Mouse (Mus musculus) midbrain, embryonic 11.5 days (tissue): ENCODE measurements around the gene Cpm. TPM values are rescaled to one million over a fixed set of nuclear protein-coding genes. Genes with fewer than 3 reads are reported as not detected.
A peak's percentile ranks its signal among the peaks of the same experiment; 100 is the strongest.

Experiments
- ATAC-seq: fragments of 200-750 bp; cut with Nextera tagmentation; 2 replicates; pipeline ENCODE4 v1.8.0; 2017; ENCODE audit warnings: moderate TSS enrichment, moderate library complexity; ENCODE audit not compliant: low FRiP score
- DNase-seq: peaks from one replicate; pipeline ENCODE4 v3.0.0; 2015; ENCODE audit warnings: low spot score; ENCODE audit errors: missing footprints
- H3K27ac ChIP-seq: fragments of 300-500 bp; sonication (generic); 2 replicates; pipeline ENCODE4 v1.5.1; 2014; ENCODE audit warnings: low read depth, low read length
- H3K27me3 ChIP-seq: fragments of 300-500 bp; sonication (generic); 2 replicates; pipeline ENCODE4 v1.6.1; 2014; ENCODE audit warnings: mild to moderate bottlenecking, low read length, moderate library complexity, mixed read lengths; ENCODE audit not compliant: control insufficient read depth, insufficient read depth
- H3K36me3 ChIP-seq: fragments of 300-500 bp; sonication (generic); 2 replicates; pipeline ENCODE4 v1.6.1; 2014; ENCODE audit warnings: mild to moderate bottlenecking, low read length, moderate library complexity, mixed read lengths; ENCODE audit not compliant: control insufficient read depth, insufficient read depth
- H3K4me1 ChIP-seq: fragments of 300-500 bp; sonication (generic); 2 replicates; pipeline ENCODE4 v1.6.1; 2014; ENCODE audit warnings: low read length; ENCODE audit not compliant: control insufficient read depth, insufficient read depth
- H3K4me2 ChIP-seq: fragments of 300-500 bp; sonication (generic); 2 replicates; pipeline ENCODE4 v1.6.1; 2014; ENCODE audit warnings: mild to moderate bottlenecking, moderate library complexity
- H3K4me3 ChIP-seq: fragments of 300-500 bp; sonication (generic); 2 replicates; pipeline ENCODE4 v1.5.1; 2014; ENCODE audit warnings: low read depth, low read length
- H3K9ac ChIP-seq: fragments of 300-500 bp; sonication (generic); 2 replicates; pipeline ENCODE4 v1.6.1; 2014; ENCODE audit warnings: low read length
- H3K9me3 ChIP-seq: fragments of 300-500 bp; sonication (generic); 2 replicates; pipeline ENCODE4 v1.6.1; 2016; ENCODE audit warnings: low read length; ENCODE audit not compliant: control insufficient read depth
- whole genome bisulfite sequencing: fragments of 180-500 bp; shearing (Covaris S2); extraction: QIAGEN DNeasy Blood & Tissue Kit; methylation state at CpG from one replicate; pipeline ENCODE4 v1.1.7; 2014; 5-methylcytosine and 5-hydroxymethylcytosine counted together
- polyA plus RNA-seq: library from polyadenylated mRNA; unstranded; fragments of >200 nt; fragmentation: Nextera tagmentation; extraction: Ambion mirVana; gene quantifications from 2 replicates; pipeline ENCODE4 v1.2.1, GENCODE M21; 2014

Cpm gene
- polyA plus RNA-seq, 1 experiment from 2014 or later, result 6.2 TPM

DNA sequence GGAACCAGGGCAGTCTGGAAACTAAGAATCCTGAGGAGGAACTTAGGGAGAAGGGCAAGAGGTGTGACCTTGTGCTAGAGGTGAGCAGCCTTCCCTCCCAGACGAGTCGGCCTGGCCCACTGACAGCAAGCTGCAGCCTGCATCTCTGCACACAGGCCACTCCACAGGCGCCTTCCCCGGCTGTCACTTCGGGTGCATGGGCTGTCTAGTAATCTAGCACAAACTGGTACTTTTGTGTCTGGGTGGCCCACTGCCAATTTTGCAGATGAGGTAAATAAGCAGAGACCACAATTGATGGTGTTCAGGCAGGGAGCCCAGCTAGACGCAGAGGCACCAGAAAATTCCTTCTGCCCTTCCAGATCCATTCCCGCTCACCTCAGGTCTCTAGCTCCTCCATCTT, 43.4 kb downstream of the Cpm start:
- Histone ChIP-seq H3K9ac (no peak overlapping the region), H3K4me3 (no peak overlapping the region), H3K4me2 (no peak overlapping the region), H3K27ac (no peak overlapping the region), H3K4me1 (peaks cover 4% of the 10 kb centered on the region; the same call in 1 of the 2 replicates), H3K36me3 (no peaks in the 10 kb centered on the region), H3K9me3 (no peaks in the 10 kb centered on the region), H3K27me3 (no peaks in the 10 kb centered on the region)
- no peak for ATAC-seq
- 83% methylated on average over 7 of the region's 7 CpGs for WGBS
- DNase-seq, result no peak

DNA sequence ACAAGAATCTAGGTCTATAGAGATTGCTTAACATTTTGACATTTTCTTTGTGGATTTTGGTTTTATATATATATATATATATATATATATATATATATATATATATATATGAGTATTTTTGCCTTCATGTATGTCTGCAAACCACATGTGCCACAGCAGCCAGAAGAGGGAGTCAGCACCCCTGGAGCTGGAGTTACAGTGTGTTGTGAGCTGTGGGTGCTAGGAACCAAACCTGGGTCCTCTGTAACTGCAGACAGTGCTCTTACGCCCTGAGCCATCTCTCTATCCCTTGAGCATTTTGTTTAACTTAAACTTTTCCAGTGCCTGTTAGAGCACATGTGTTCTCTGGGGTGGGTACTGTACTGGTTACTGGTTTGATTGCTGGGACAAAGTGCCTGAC, 44.6 kb downstream of the Cpm start:
- WGBS, result 85% methylated on average over 1 of the region's 1 CpGs
- ATAC-seq, result no peak
- H3K9me3 ChIP-seq, result no peaks in the 10 kb centered on the region
- no peaks in the 10 kb centered on the region for H3K36me3 ChIP-seq
- H3K4me3 ChIP-seq, result no peak overlapping the region
- no peak for DNase-seq
- no peaks in the 10 kb centered on the region for H3K27me3 ChIP-seq
- no peak overlapping the region for H3K9ac ChIP-seq
- H3K4me2 ChIP-seq, result no peak overlapping the region
- peaks cover 4% of the 10 kb centered on the region; the same call in 1 of the 2 replicates for H3K4me1 ChIP-seq
- no peak overlapping the region for H3K27ac ChIP-seq

DNA sequence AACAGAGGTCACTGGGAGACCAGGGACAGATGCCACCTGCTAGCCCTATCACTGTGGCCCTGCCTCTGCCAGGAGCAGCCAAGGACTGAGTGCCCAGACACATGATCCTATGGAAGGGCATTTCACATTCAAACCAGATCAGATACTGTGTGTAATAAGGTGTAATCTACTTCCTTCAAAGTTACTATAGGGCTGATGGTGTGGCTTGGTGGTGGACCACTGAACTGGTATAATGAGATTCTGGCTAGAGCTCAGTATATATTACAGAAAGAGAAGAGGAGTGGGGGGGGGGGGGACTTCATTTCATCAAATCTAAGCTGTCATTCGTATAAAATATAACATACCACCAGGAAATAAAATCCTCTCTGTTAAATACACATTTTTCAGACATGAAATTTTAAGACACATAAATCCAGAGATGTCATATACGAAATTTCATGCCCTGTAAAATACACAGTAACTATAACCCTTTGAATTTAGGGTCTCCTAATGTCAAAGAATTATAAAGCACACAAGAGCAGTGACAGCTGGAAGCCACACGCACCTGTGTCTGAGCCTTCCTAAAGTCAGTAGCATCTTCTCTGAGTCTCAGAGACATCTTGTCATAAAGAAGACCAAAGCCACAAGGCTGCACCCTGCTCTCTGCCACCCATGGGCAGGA, 45.2 kb downstream of the Cpm start:
- Histone ChIP-seq H3K4me1 (peaks cover 4% of the 10 kb centered on the region; the same call in 1 of the 2 replicates), H3K9me3 (no peaks in the 10 kb centered on the region), H3K36me3 (no peaks in the 10 kb centered on the region), H3K9ac (no peak overlapping the region), H3K27me3 (no peaks in the 10 kb centered on the region), H3K4me3 (no peak overlapping the region), H3K27ac (no peak overlapping the region), H3K4me2 (no peak overlapping the region)
- 81% methylated on average over 3 of the region's 3 CpGs for WGBS
- no peak for DNase-seq
- ATAC-seq, result no peak

DNA sequence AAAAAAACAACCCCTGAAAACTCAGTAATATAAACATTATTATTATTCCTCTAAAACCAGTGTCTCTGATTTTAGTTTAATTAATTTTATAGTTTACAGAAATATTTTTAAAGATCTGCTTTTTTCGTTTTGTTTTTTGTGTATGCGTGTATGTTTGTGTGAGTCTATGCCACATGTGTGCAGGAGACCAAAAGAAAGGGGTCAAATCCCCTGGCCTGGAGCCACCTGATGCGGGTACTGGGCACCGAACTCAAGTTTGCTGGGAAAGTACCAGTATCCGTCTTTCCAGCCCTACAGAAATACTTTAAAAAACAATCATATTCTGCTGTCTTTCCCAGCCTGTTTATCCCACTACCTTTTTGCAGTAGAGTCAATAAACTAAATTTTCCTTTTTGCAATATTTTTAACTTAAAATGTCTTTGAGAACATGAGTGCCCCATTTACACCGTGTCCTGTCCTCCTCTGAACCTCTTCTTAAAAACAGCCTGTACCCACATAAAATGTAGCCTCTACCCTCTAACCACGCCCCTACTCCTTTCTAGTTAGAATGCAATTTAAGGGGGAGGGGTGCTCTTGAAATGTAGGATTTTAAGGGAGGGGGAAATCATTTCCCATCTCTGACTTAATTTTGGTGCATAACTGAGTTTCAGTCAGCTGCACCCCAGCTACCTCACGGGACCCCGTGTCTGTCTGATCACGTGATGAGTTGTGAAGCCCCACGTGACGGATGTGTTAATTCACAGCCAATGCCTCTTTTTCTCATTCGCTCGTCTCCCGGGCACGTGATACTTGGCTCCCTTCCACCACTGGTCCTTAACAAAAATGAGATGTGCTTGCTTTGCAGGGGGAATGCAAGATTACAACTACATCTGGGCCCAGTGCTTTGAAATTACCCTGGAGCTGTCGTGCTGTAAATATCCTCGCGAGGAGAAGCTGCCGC, 46.1 kb downstream of the Cpm start:
- Histone ChIP-seq H3K4me3 (peak overlapping the region; percentile 28), H3K9ac (peak overlapping the region; percentile 47; the same call in 1 of the 2 replicates), H3K4me2 (peak overlapping the region; percentile 50), H3K36me3 (no peaks in the 10 kb centered on the region), H3K27me3 (no peaks in the 10 kb centered on the region), H3K9me3 (no peaks in the 10 kb centered on the region), H3K4me1 (peaks cover 4% of the 10 kb centered on the region; the same call in 1 of the 2 replicates), H3K27ac (no peak overlapping the region)
- 43% methylated on average over 20 of the region's 20 CpGs for WGBS
- DNase-seq (peak; percentile 90), ATAC-seq (peak; percentile 87)

DNA sequence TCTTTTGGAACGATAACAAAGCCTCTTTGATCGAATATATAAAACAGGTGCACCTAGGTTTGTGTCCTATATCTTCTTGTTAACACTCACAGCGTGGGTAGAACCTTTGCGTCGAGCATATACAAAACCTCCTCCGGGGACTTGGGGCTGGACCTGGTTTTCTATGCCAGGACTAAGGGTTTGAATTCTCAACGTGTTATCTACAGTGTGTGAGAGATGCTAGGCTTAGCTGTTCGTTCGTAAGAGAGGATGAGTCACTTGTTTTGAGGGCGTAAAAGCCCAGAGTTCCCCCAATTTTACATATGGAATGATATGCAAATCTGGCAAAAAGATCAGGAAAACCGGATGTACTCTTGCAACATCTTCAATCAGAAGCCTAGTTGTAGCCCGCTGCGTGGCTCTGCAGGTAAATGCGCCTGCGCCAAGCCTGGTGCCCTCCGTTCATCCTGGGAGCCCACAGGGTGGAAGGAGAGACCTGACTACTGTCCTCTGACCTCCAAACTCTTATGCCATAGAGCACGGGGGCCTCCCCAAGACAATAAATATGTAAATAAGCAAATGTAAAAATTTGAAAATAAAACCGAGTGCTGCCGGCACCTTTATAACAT, 46.8 kb downstream of the Cpm start:
- no peaks in the 10 kb centered on the region for H3K36me3 ChIP-seq
- H3K9ac ChIP-seq, result peak overlapping the region; percentile 47; the same call in 1 of the 2 replicates
- no peak overlapping the region for H3K27ac ChIP-seq
- H3K9me3 ChIP-seq, result no peaks in the 10 kb centered on the region
- peaks cover 4% of the 10 kb centered on the region; the same call in 1 of the 2 replicates for H3K4me1 ChIP-seq
- H3K4me2 ChIP-seq, result peak overlapping the region; percentile 50
- H3K4me3 ChIP-seq, result peak overlapping the region; percentile 28
- ATAC-seq (peak; percentile 66), DNase-seq (peak; percentile 90)
- 42% methylated on average over 19 of the region's 19 CpGs for WGBS
- no peaks in the 10 kb centered on the region for H3K27me3 ChIP-seq

DNA sequence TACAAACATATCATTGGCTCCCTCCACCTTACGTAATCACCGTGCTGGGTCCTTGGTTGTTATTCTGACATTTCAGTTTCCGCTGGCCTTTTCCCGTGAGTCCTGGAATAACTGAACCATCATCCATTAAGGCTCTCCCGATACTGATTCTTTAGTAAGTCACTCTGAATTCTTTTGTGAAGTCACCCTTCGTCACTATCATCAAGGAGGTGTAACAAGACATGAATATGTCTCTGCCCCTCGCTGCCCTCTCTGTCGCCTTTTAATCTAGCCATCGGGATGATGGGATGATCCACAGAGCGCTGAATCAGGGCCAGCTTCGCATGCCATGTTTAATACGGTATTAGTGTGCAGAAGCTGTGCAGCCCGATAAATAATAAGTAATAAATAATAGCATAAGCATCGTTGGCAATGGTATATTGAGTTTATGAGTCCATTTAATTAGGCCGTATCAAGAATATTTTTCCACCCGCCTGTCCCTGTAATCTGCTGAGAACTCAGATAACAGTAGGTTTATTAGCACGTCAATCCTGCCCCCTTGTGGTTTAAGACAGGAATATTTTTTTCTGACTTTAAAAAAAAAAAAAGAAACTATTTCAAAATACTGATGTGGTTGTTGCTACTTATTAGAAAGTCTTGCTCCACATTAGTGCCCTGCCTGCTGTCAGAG, 47.5 kb downstream of the Cpm start:
- Histone ChIP-seq H3K27me3 (no peaks in the 10 kb centered on the region), H3K27ac (no peak overlapping the region), H3K36me3 (no peaks in the 10 kb centered on the region), H3K4me1 (peaks cover 4% of the 10 kb centered on the region; the same call in 1 of the 2 replicates), H3K4me3 (peak overlapping the region; percentile 28), H3K4me2 (peak overlapping the region; percentile 50), H3K9me3 (no peaks in the 10 kb centered on the region), H3K9ac (no peak overlapping the region)
- WGBS, result 31% methylated on average over 17 of the region's 17 CpGs
- DNase-seq, result peak; percentile 89
- peak; percentile 36; the same call in 1 of the 2 replicates for ATAC-seq

DNA sequence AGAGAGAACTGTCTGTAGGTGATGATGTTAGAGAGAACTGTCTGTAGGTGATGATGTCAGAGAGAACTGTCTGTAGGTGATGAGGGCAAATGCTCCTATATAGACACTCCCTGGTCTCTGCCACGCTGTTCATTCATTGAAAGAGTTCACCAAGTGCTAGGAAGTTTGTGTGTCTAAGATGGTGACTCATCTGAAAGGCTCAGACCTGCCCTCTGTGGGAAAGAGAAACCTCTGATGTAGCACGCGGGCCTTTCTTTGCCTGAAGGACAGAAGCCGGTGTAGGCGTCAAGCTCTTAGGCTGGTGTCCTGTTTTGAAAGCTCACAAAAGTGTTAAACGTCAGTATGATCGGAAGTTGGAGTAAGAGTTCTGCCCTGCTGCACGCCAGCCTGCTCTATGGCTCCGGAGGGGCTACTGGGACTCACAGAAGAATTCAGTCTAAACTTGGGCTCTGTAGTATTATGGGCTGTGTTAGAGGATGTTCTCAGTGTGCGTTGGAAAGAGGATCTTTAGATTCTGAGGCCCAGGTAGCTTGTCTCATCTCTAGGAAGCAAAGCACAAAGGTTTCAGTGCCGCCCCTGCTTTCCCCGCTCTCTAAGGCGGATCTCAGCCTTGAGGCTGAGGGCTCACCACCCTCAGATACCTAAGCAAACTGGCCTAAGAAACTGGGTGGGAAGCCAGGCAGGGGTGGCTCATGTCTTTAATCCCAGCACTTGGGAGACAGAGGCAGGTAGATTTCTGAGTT, 48.4 kb downstream of the Cpm start:
- Histone ChIP-seq H3K27me3 (no peaks in the 10 kb centered on the region), H3K4me2 (no peak overlapping the region), H3K9me3 (no peaks in the 10 kb centered on the region), H3K4me3 (no peak overlapping the region), H3K27ac (no peak overlapping the region), H3K9ac (no peak overlapping the region), H3K4me1 (peaks cover 4% of the 10 kb centered on the region; the same call in 1 of the 2 replicates), H3K36me3 (no peaks in the 10 kb centered on the region)
- WGBS, result 82% methylated on average over 13 of the region's 13 CpGs
- DNase-seq (no peak), ATAC-seq (no peak)

DNA sequence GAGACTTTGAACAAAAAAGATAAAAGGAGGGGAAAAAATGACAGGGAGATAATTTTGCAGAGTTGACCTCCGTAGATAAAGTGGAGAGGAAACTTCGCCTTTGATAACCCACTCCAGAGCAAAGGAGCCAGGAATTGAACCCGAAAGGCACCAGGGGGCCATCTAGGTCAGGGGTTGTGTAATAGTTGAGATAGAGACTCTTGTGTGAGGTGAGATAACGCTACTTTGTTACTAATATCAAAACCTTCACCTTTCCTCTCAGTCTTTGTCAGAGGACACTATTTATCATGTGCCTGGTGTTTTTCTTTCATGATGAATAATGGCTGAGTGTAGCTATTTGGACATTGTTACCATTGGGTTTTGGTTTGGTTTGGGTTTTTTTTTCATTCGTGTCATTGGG, 49.1 kb downstream of the Cpm start:
- WGBS, result 81% methylated on average over 5 of the region's 5 CpGs
- DNase-seq, result no peak
- H3K4me3 ChIP-seq, result no peak overlapping the region

More for the DNA sequence above, 49.1 kb downstream of the Cpm start:
- Histone ChIP-seq H3K27ac (no peak overlapping the region), H3K27me3 (no peaks in the 10 kb centered on the region), H3K9ac (no peak overlapping the region), H3K36me3 (no peaks in the 10 kb centered on the region), H3K4me2 (no peak overlapping the region), H3K9me3 (no peaks in the 10 kb centered on the region), H3K4me1 (peaks cover 4% of the 10 kb centered on the region; the same call in 1 of the 2 replicates)
- no peak for ATAC-seq
